Mouse (Mus musculus) bone marrow macrophage, adult 2 months (primary cell): ENCODE measurements around the gene Igf1r.

Experiments used
- CTCF ChIP-seq: IDR thresholded peaks from 2 replicates; pipeline ENCODE4 v1.5.1; 2012; ENCODE audit warnings: low read depth, mild to moderate bottlenecking, low read length, moderate library complexity
- POLR2A ChIP-seq: IDR thresholded peaks from 2 replicates; pipeline ENCODE4 v1.6.1; 2012; ENCODE audit warnings: mild to moderate bottlenecking, low read depth, low read length, borderline replicate concordance

GRCm38 (mm10) chr7:68085338-68085737 lies 132.7 kb downstream of the Igf1r start:
- TF ChIP-seq CTCF, result no peak
- no peak for TF ChIP-seq POLR2A
